Mouse (Mus musculus) liver, embryonic 12.5 days (tissue): ENCODE measurements around the gene Gtf2h5. TPM values are rescaled to one million over a fixed set of nuclear protein-coding genes. Genes with fewer than 3 reads are reported as not detected.
A peak's percentile ranks its signal among the peaks of the same experiment; 100 is the strongest.

Experiments
- ATAC-seq: fragments of 200-750 bp; cut with Nextera tagmentation; 2 replicates; pipeline ENCODE4 v1.8.0; 2017; ENCODE audit warnings: moderate number of reproducible peaks, mild to moderate bottlenecking, moderate library complexity
- H3K27ac ChIP-seq: fragments of 300-500 bp; sonication (generic); 2 replicates; pipeline ENCODE4 v1.5.1; 2016; ENCODE audit warnings: mild to moderate bottlenecking
- H3K27me3 ChIP-seq: fragments of 300-500 bp; sonication (generic); replicated peaks from 2 replicates; pipeline ENCODE4 v1.6.1; 2016; ENCODE audit warnings: mild to moderate bottlenecking, moderate library complexity
- H3K36me3 ChIP-seq: fragments of 300-500 bp; sonication (generic); 2 replicates; pipeline ENCODE4 v1.6.1; 2016; ENCODE audit warnings: mild to moderate bottlenecking, moderate library complexity
- H3K4me1 ChIP-seq: fragments of 300-500 bp; sonication (generic); 2 replicates; pipeline ENCODE4 v1.6.1; 2016
- H3K4me2 ChIP-seq: fragments of 300-500 bp; sonication (generic); 2 replicates; pipeline ENCODE4 v1.6.1; 2016; ENCODE audit warnings: mild to moderate bottlenecking, moderate library complexity
- H3K4me3 ChIP-seq: fragments of 300-500 bp; sonication (generic); 2 replicates; pipeline ENCODE4 v1.5.1; 2016; ENCODE audit warnings: mild to moderate bottlenecking, moderate library complexity
- H3K9ac ChIP-seq: fragments of 300-500 bp; sonication (generic); 2 replicates; pipeline ENCODE4 v1.6.1; 2016; ENCODE audit warnings: mild to moderate bottlenecking, moderate library complexity
- H3K9me3 ChIP-seq: fragments of 300-500 bp; sonication (generic); replicated peaks from 2 replicates; pipeline ENCODE4 v1.6.1; 2016; ENCODE audit warnings: mild to moderate bottlenecking, moderate library complexity
- WGBS: fragments of 180-500 bp; shearing (Covaris S2); methylation state at CpG from one replicate; pipeline ENCODE4 v1.1.7; 2016; ENCODE audit not compliant: insufficient replicate concordance; 5-methylcytosine and 5-hydroxymethylcytosine counted together
- polyA plus RNA-seq: library from polyadenylated mRNA; unstranded; fragments of >200 nt; fragmentation: Nextera tagmentation; extraction: Ambion mirVana; gene quantifications from 2 replicates; pipeline ENCODE4 v1.2.1, GENCODE M21; 2016

Gene Gtf2h5
- polyA plus RNA-seq: 97.7 and 101 TPM in 2 replicates

GRCm38 (mm10) chr17:6079287-6080122 is at the start of gene Gtf2h5, which contains the start of gene Serac1:
TSS of gene Gtf2h5 (plus strand) at chr17:6079786.
TSS of gene Serac1 (minus strand) at chr17:6079741.
- peak within 1 kb of the TSS; percentile 78 for H3K9ac ChIP-seq
- peaks cover 26% of the 10 kb centered on the region for H3K4me1 ChIP-seq
- WGBS: under 1% methylated on average over 70 of the region's 70 CpGs
- H3K27ac ChIP-seq: peak within 1 kb of the TSS; percentile 91
- H3K4me3 ChIP-seq: peak within 1 kb of the TSS; percentile 75
- ATAC-seq: peak; percentile 99
- no peaks in the 10 kb centered on the region for H3K9me3 ChIP-seq
- H3K36me3 ChIP-seq: peaks cover 30% of the 10 kb centered on the region
- H3K4me2 ChIP-seq: peak within 1 kb of the TSS; percentile 89
- H3K27me3 ChIP-seq: no peaks in the 10 kb centered on the region

- H3K9me3 ChIP-seq: no peaks in the 10 kb centered on the region
- H3K27ac ChIP-seq: no peak overlapping the region
- H3K4me1 ChIP-seq: no peaks in the 10 kb centered on the region
- H3K4me2 ChIP-seq: no peak overlapping the region
- no peak overlapping the region for H3K4me3 ChIP-seq
- ATAC-seq: no peak
- no peaks in the 10 kb centered on the region for H3K27me3 ChIP-seq
- H3K9ac ChIP-seq: no peak overlapping the region
- no peaks in the 10 kb centered on the region for H3K36me3 ChIP-seq
- WGBS: 60% methylated on average over 8 of the region's 8 CpGs
These were observed 43.9 kb upstream of the Gtf2h5 start for GRCm38 (mm10) chr17:6035661-6036060.

GRCm38 (mm10) chr17:6036458-6036857 is 43.1 kb upstream of the Gtf2h5 start:
- Histone ChIP-seq H3K4me1 (no peaks in the 10 kb centered on the region), H3K27me3 (no peaks in the 10 kb centered on the region), H3K9me3 (no peaks in the 10 kb centered on the region), H3K36me3 (no peaks in the 10 kb centered on the region), H3K27ac (no peak overlapping the region), H3K4me2 (no peak overlapping the region), H3K4me3 (no peak overlapping the region), H3K9ac (no peak overlapping the region)
- ATAC-seq: no peak
- 77% methylated on average over 8 of the region's 8 CpGs for WGBS

- 71% methylated on average over 11 of the region's 11 CpGs for whole genome bisulfite sequencing
- Histone ChIP-seq H3K36me3 (no peaks in the 10 kb centered on the region), H3K27ac (no peak overlapping the region), H3K9ac (no peak overlapping the region), H3K4me1 (no peaks in the 10 kb centered on the region), H3K4me3 (no peak overlapping the region), H3K9me3 (no peaks in the 10 kb centered on the region), H3K4me2 (no peak overlapping the region), H3K27me3 (no peaks in the 10 kb centered on the region)
- no peak for ATAC-seq
These were observed 42.7 kb upstream of the Gtf2h5 start for GRCm38 (mm10) chr17:6036872-6037271.

- Histone ChIP-seq H3K4me2 (no peak overlapping the region), H3K27me3 (no peaks in the 10 kb centered on the region), H3K9ac (no peak overlapping the region), H3K4me1 (no peaks in the 10 kb centered on the region), H3K4me3 (no peak overlapping the region), H3K9me3 (no peaks in the 10 kb centered on the region), H3K36me3 (0 out of 2 replicates have a peak, but pooled peaks cover under 1% of the 10 kb centered on the region), H3K27ac (no peak overlapping the region)
- ATAC-seq: no peak
- WGBS: 79% methylated on average over 10 of the region's 10 CpGs
These were observed 42.1 kb upstream of the Gtf2h5 start for GRCm38 (mm10) chr17:6037507-6037906.

GRCm38 (mm10) chr17:6052801-6053200 is 26.8 kb upstream of the Gtf2h5 start:
- Histone ChIP-seq H3K27ac (no peak overlapping the region), H3K27me3 (no peaks in the 10 kb centered on the region), H3K36me3 (peaks cover 11% of the 10 kb centered on the region; the same call in 1 of the 2 replicates), H3K4me3 (no peak overlapping the region), H3K9me3 (no peaks in the 10 kb centered on the region), H3K4me1 (no peaks in the 10 kb centered on the region), H3K4me2 (no peak overlapping the region), H3K9ac (no peak overlapping the region)
- 61% methylated on average over 4 of the region's 4 CpGs for WGBS
- ATAC-seq: no peak

GRCm38 (mm10) chr17:6054934-6055355 is 24.6 kb upstream of the Gtf2h5 start:
- Histone ChIP-seq H3K4me1 (no peaks in the 10 kb centered on the region), H3K27me3 (no peaks in the 10 kb centered on the region), H3K9ac (no peak overlapping the region), H3K36me3 (peaks cover 10% of the 10 kb centered on the region; the same call in 1 of the 2 replicates), H3K9me3 (no peaks in the 10 kb centered on the region), H3K4me2 (no peak overlapping the region), H3K4me3 (no peak overlapping the region), H3K27ac (no peak overlapping the region)
- 19% methylated on average over 5 of the region's 5 CpGs for whole genome bisulfite sequencing
- ATAC-seq: no peak

GRCm38 (mm10) chr17:6062793-6063192 is 16.8 kb upstream of the Gtf2h5 start:
- Histone ChIP-seq H3K4me1 (no peaks in the 10 kb centered on the region), H3K4me2 (no peak overlapping the region), H3K27me3 (no peaks in the 10 kb centered on the region), H3K36me3 (peaks cover 24% of the 10 kb centered on the region), H3K27ac (no peak overlapping the region), H3K4me3 (no peak overlapping the region), H3K9me3 (no peaks in the 10 kb centered on the region), H3K9ac (no peak overlapping the region)
- WGBS: 73% methylated on average over 8 of the region's 8 CpGs
- no peak for ATAC-seq

GRCm38 (mm10) chr17:6063532-6063931 is 16.1 kb upstream of the Gtf2h5 start:
- H3K4me1 ChIP-seq: no peaks in the 10 kb centered on the region
- no peaks in the 10 kb centered on the region for H3K27me3 ChIP-seq
- no peak for ATAC-seq
- H3K9me3 ChIP-seq: no peaks in the 10 kb centered on the region
- H3K27ac ChIP-seq: no peak overlapping the region
- H3K4me3 ChIP-seq: no peak overlapping the region
- no peak overlapping the region for H3K4me2 ChIP-seq
- no peak overlapping the region for H3K9ac ChIP-seq
- WGBS: 68% methylated on average over 5 of the region's 5 CpGs
- peaks cover 24% of the 10 kb centered on the region for H3K36me3 ChIP-seq

- Histone ChIP-seq H3K4me1 (no peaks in the 10 kb centered on the region), H3K36me3 (peaks cover 38% of the 10 kb centered on the region), H3K27me3 (no peaks in the 10 kb centered on the region), H3K4me2 (no peak overlapping the region), H3K9me3 (no peaks in the 10 kb centered on the region), H3K9ac (no peak overlapping the region), H3K27ac (no peak overlapping the region), H3K4me3 (no peak overlapping the region)
- no peak for ATAC-seq
- 65% methylated on average over 2 of the region's 2 CpGs for WGBS
These were observed 13.6 kb upstream of the Gtf2h5 start for GRCm38 (mm10) chr17:6066021-6066420.

GRCm38 (mm10) chr17:6067613-6068012 is 12.0 kb upstream of the Gtf2h5 start:
- no peak for ATAC-seq

GRCm38 (mm10) chr17:6069866-6070265 is 9.7 kb upstream of the Gtf2h5 start:
- Histone ChIP-seq H3K36me3 (peaks cover 48% of the 10 kb centered on the region), H3K9ac (no peak overlapping the region), H3K4me2 (no peak overlapping the region), H3K9me3 (no peaks in the 10 kb centered on the region), H3K4me3 (no peak overlapping the region), H3K27ac (no peak overlapping the region), H3K27me3 (no peaks in the 10 kb centered on the region), H3K4me1 (no peaks in the 10 kb centered on the region)
- WGBS: 81% methylated on average over 6 of the region's 6 CpGs
- no peak for ATAC-seq

More at GRCm38 (mm10) chr17:6067613-6068012, 12.0 kb upstream of the Gtf2h5 start:
- Histone ChIP-seq H3K27me3 (no peaks in the 10 kb centered on the region), H3K9ac (no peak overlapping the region), H3K36me3 (peaks cover 41% of the 10 kb centered on the region), H3K4me3 (no peak overlapping the region), H3K27ac (no peak overlapping the region), H3K4me1 (no peaks in the 10 kb centered on the region), H3K4me2 (no peak overlapping the region), H3K9me3 (no peaks in the 10 kb centered on the region)
- 81% methylated on average over 7 of the region's 7 CpGs for WGBS
